Mouse (Mus musculus): ENCODE measurements around the gene Sgcd. TPM values are rescaled to one million over a fixed set of nuclear protein-coding genes. Genes with fewer than 3 reads are reported as not detected.

Sgcd gene
- total and polyA plus RNA-seq, 2 experiments from 2014 or later: 4.0 to 37.3 TPM

GRCm38 (mm10) chr11:47276586-47276985 lies 712.2 kb downstream of the Sgcd start:
- Histone ChIP-seq H3K27me3 (ENCODE audit: insufficient read depth, low read length) (no peaks in the 10 kb centered on the region), H3K4me2 (ENCODE audit: low read depth, low read length) (no peak overlapping the region), H3K9ac (replicated peaks; ENCODE audit: low read length) (no peak overlapping the region), H3K4me3 (ENCODE audit: low read length) (no peak overlapping the region), H3K36me3 (ENCODE audit: insufficient read depth, low read length) (no peaks in the 10 kb centered on the region), H3K4me1 (ENCODE audit: insufficient read depth, low read length) (no peaks in the 10 kb centered on the region), H3K27ac (no peak overlapping the region), H3K9me3 (ENCODE audit: low read length) (no peaks in the 10 kb centered on the region)
- WGBS: 30% methylated on average over 4 of the region's 4 CpGs
- no peak; the same call in 1 of the 2 replicates for TF ChIP-seq CTCF (IDR thresholded peaks at IDR 0.05; ENCODE audit: low read depth)
- DNase-seq (ENCODE audit: low spot score) (no peak), ATAC-seq (no peak)

GRCm38 (mm10) chr11:47268556-47268955 lies 720.2 kb downstream of the Sgcd start:
- Histone ChIP-seq H3K27ac (no peak overlapping the region), H3K4me1 (ENCODE audit: insufficient read depth, low read length) (no peaks in the 10 kb centered on the region), H3K27me3 (ENCODE audit: insufficient read depth, low read length) (no peaks in the 10 kb centered on the region), H3K4me3 (ENCODE audit: low read length) (no peak overlapping the region), H3K9ac (replicated peaks; ENCODE audit: low read length) (no peak overlapping the region), H3K9me3 (ENCODE audit: low read length) (no peaks in the 10 kb centered on the region), H3K4me2 (ENCODE audit: low read depth, low read length) (no peak overlapping the region), H3K36me3 (ENCODE audit: insufficient read depth, low read length) (no peaks in the 10 kb centered on the region)
- no peak for TF ChIP-seq CTCF (IDR thresholded peaks at IDR 0.05; ENCODE audit: low read depth)
- DNase-seq (ENCODE audit: low spot score): no peak
- no peak for ATAC-seq
- 86% methylated on average over 4 of the region's 4 CpGs for WGBS

GRCm38 (mm10) chr11:47264267-47264984 lies 724.3 kb downstream of the Sgcd start:
- no peak overlapping the region for H3K9ac ChIP-seq (replicated peaks; ENCODE audit: low read length)
- 60% methylated on average over 9 of the region's 9 CpGs for WGBS
- no peaks in the 10 kb centered on the region for H3K36me3 ChIP-seq (ENCODE audit: insufficient read depth, low read length)
- no peak for TF ChIP-seq CTCF (IDR thresholded peaks at IDR 0.05; ENCODE audit: low read depth)
- H3K4me3 ChIP-seq (ENCODE audit: low read length): no peak overlapping the region
- H3K9me3 ChIP-seq (ENCODE audit: low read length): no peaks in the 10 kb centered on the region
- H3K4me2 ChIP-seq (ENCODE audit: low read depth, low read length): no peak overlapping the region
- DNase-seq (ENCODE audit: low spot score) (peak; percentile 32), ATAC-seq (no peak)
- H3K4me1 ChIP-seq (ENCODE audit: insufficient read depth, low read length): no peaks in the 10 kb centered on the region
- H3K27ac ChIP-seq: no peak overlapping the region
- no peaks in the 10 kb centered on the region for H3K27me3 ChIP-seq (ENCODE audit: insufficient read depth, low read length)

GRCm38 (mm10) chr11:47250301-47250700 lies 738.5 kb downstream of the Sgcd start:
- DNase-seq (ENCODE audit: low spot score) (peak; percentile 18), ATAC-seq (no peak)
- H3K27me3 ChIP-seq (ENCODE audit: insufficient read depth, low read length): no peaks in the 10 kb centered on the region
- no peaks in the 10 kb centered on the region for H3K9me3 ChIP-seq (ENCODE audit: low read length)
- H3K4me2 ChIP-seq (ENCODE audit: low read depth, low read length): no peak overlapping the region
- no peak overlapping the region for H3K4me3 ChIP-seq (ENCODE audit: low read length)
- WGBS: 36% methylated on average over 7 of the region's 7 CpGs
- TF ChIP-seq CTCF (IDR thresholded peaks at IDR 0.05; ENCODE audit: low read depth): no peak
- no peak overlapping the region for H3K27ac ChIP-seq
- no peaks in the 10 kb centered on the region for H3K4me1 ChIP-seq (ENCODE audit: insufficient read depth, low read length)
- no peaks in the 10 kb centered on the region for H3K36me3 ChIP-seq (ENCODE audit: insufficient read depth, low read length)
- H3K9ac ChIP-seq (replicated peaks; ENCODE audit: low read length): no peak overlapping the region

GRCm38 (mm10) chr11:47248345-47248893 lies 740.4 kb downstream of the Sgcd start:
- Histone ChIP-seq H3K4me2 (ENCODE audit: low read depth, low read length) (no peak overlapping the region), H3K9ac (replicated peaks; ENCODE audit: low read length) (no peak overlapping the region), H3K27ac (no peak overlapping the region), H3K4me3 (ENCODE audit: low read length) (no peak overlapping the region), H3K27me3 (ENCODE audit: insufficient read depth, low read length) (no peaks in the 10 kb centered on the region), H3K36me3 (ENCODE audit: insufficient read depth, low read length) (no peaks in the 10 kb centered on the region), H3K4me1 (ENCODE audit: insufficient read depth, low read length) (no peaks in the 10 kb centered on the region), H3K9me3 (ENCODE audit: low read length) (no peaks in the 10 kb centered on the region)
- no peak for TF ChIP-seq CTCF (IDR thresholded peaks at IDR 0.05; ENCODE audit: low read depth)
- 44% methylated on average over 4 of the region's 4 CpGs for WGBS
- ATAC-seq (no peak), DNase-seq (ENCODE audit: low spot score) (peak; percentile 37)

GRCm38 (mm10) chr11:47247703-47248344 lies 740.9 kb downstream of the Sgcd start:
- ATAC-seq: no peak
- no peak for DNase-seq (ENCODE audit: low spot score)
- H3K4me1 ChIP-seq (ENCODE audit: insufficient read depth, low read length): no peaks in the 10 kb centered on the region
- no peak overlapping the region for H3K4me2 ChIP-seq (ENCODE audit: low read depth, low read length)
- no peaks in the 10 kb centered on the region for H3K36me3 ChIP-seq (ENCODE audit: insufficient read depth, low read length)
- H3K4me3 ChIP-seq (ENCODE audit: low read length): no peak overlapping the region
- WGBS: 53% methylated on average over 8 of the region's 8 CpGs
- no peak for TF ChIP-seq CTCF (IDR thresholded peaks at IDR 0.05; ENCODE audit: low read depth)
- H3K27me3 ChIP-seq (ENCODE audit: insufficient read depth, low read length): no peaks in the 10 kb centered on the region
- no peak overlapping the region for H3K27ac ChIP-seq
- H3K9ac ChIP-seq (replicated peaks; ENCODE audit: low read length): no peak overlapping the region
- H3K9me3 ChIP-seq (ENCODE audit: low read length): no peaks in the 10 kb centered on the region

GRCm38 (mm10) chr11:47242401-47242800 lies 746.4 kb downstream of the Sgcd start:
- TF ChIP-seq CTCF (IDR thresholded peaks at IDR 0.05; ENCODE audit: low read depth): no peak
- H3K4me3 ChIP-seq (ENCODE audit: low read length): no peak overlapping the region
- 73% methylated on average over 1 of the region's 1 CpGs for WGBS
- DNase-seq (ENCODE audit: low spot score) (no peak), ATAC-seq (no peak)
- no peak overlapping the region for H3K9ac ChIP-seq (replicated peaks; ENCODE audit: low read length)
- H3K4me2 ChIP-seq (ENCODE audit: low read depth, low read length): no peak overlapping the region
- H3K27ac ChIP-seq: no peak overlapping the region
- H3K27me3 ChIP-seq (ENCODE audit: insufficient read depth, low read length): no peaks in the 10 kb centered on the region
- no peaks in the 10 kb centered on the region for H3K36me3 ChIP-seq (ENCODE audit: insufficient read depth, low read length)
- no peaks in the 10 kb centered on the region for H3K9me3 ChIP-seq (ENCODE audit: low read length)
- no peaks in the 10 kb centered on the region for H3K4me1 ChIP-seq (ENCODE audit: insufficient read depth, low read length)

Measured in hindbrain, postnatal 0 days (tissue).